Mouse (Mus musculus): ENCODE data around the gene Dcaf6.

DNA sequence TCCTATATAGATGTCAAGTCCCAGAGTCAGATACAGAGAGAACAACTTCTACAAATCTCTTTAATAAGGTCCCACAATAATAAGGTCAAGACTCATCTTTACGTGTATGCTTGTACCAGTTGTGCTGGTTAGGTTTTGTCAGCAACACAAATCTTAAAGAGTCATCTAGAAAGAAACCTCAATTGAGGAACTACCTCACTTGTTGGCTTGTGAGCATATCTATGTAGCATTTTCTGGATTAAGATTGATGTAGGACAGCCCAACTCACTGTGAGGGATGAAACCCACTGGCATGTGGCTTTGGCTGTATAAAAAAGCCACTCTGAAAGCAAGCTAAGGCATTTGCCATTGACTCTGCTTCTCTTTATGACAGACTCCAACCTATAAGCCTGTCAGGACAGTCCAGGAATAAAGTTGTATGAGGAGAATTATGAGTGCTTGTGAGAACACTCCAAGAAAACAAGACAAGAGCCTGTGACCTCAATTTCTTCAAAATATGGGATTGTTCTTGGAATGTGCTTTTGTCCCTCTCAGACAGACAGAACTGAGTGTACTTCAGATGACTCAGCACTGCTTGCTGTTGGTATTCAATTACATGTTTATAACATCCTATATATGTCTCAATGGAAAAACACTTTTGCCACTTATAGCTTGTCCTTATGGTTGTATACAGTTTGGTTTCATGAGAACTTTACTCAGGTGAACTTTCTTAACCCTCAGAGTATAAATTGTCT lies 21.8 kb downstream of the Dcaf6 start:
- TF ChIP-seq CTCF (IDR thresholded peaks at IDR 0.05; ENCODE audit: extremely low read depth, insufficient read length, insufficient replicate concordance, low read depth, low read length) (no peak), POLR2A (IDR thresholded peaks at IDR 0.05; ENCODE audit: low read depth, low read length) (no peak)

Measured in small intestine, adult 2 months (tissue).